Mouse (Mus musculus): ENCODE measurements around the gene C87414.
"Not testable (repeated sequence)": the region's sequence is repeated elsewhere in the genome, so short reads cannot be mapped to it uniquely, and the experiment has no call there.

The C87414 gene

GRCm38 (mm10) chr5:93671451-93671850, at the start of gene C87414:
C87414 (minus strand) TSS chr5:93671551.
- DNase-seq (ENCODE audit: low spot score), result not testable (repeated sequence)

GRCm38 (mm10) chr5:93684661-93685060, 13.3 kb upstream of the C87414 start:
- not testable (repeated sequence) for DNase-seq (ENCODE audit: low spot score)

Measured in lung, postnatal 25 days (tissue).